Mouse (Mus musculus) ES-E14 (cell line): ENCODE data around the gene Rabgap1l. TPM values are rescaled to one million over a fixed set of nuclear protein-coding genes. Genes with fewer than 3 reads are reported as not detected.

Experiments
- DNase-seq: peaks from one replicate; pipeline ENCODE4 v3.0.0-alpha.2; 2013; ENCODE audit warnings: low read depth, low spot score
- H3K27ac ChIP-seq: 2 replicates; pipeline ENCODE4 v1.5.1; 2012; ENCODE audit warnings: low read depth, mild to moderate bottlenecking, low read length, moderate library complexity, mixed read lengths; ENCODE audit not compliant: poor library complexity, insufficient read depth, severe bottlenecking
- H3K36me3 ChIP-seq: 2 replicates; pipeline ENCODE4 v1.6.1; 2012; ENCODE audit warnings: mild to moderate bottlenecking, low read length, moderate library complexity, mixed read lengths; ENCODE audit not compliant: control insufficient read depth, poor library complexity, insufficient read depth, severe bottlenecking
- H3K4me1 ChIP-seq, 2 experiments: fragments of 150-350 bp in 1 of 2; sonication (generic) in 1 of 2; 2 replicates each; pipeline ENCODE4 v1.6.1; 2012; ENCODE audit warnings: low read length in 2 of 2, mild to moderate bottlenecking in 1 of 2, mixed read lengths in 1 of 2; ENCODE audit not compliant: control insufficient read depth in 2 of 2, insufficient read depth in 2 of 2, poor library complexity in 1 of 2
- H3K4me3 ChIP-seq, 2 experiments: fragments of 150-350 bp in 1 of 2; sonication (generic) in 1 of 2; 2 replicates each; pipeline ENCODE4 v1.5.1; 2012; ENCODE audit warnings: low read length in 2 of 2, low read depth in 1 of 2, mild to moderate bottlenecking in 1 of 2, mixed read lengths in 1 of 2; ENCODE audit not compliant: insufficient read depth in 1 of 2, poor library complexity in 1 of 2, severe bottlenecking in 1 of 2
- H3K9ac ChIP-seq: 2 replicates; pipeline ENCODE4 v1.6.1; 2012; ENCODE audit warnings: low read depth, mild to moderate bottlenecking, low read length, mixed read lengths; ENCODE audit not compliant: poor library complexity, insufficient read depth, severe bottlenecking
- H3K9me3 ChIP-seq: fragments of 150-350 bp; sonication (generic); 2 replicates; pipeline ENCODE4 v1.6.1; 2012; ENCODE audit warnings: low read depth, mild to moderate bottlenecking, low read length; ENCODE audit not compliant: control insufficient read depth, insufficient read depth
- CHD2 ChIP-seq: IDR thresholded peaks from 2 replicates; pipeline ENCODE4 v1.6.1; 2014; ENCODE audit warnings: mild to moderate bottlenecking, low read depth, low read length, inconsistent platforms
- HCFC1 ChIP-seq: IDR thresholded peaks from 2 replicates; pipeline ENCODE4 v1.6.1; 2012; ENCODE audit warnings: low read length, inconsistent platforms, borderline replicate concordance; ENCODE audit not compliant: insufficient read depth
- MAFK ChIP-seq: IDR thresholded peaks from 2 replicates; pipeline ENCODE4 v1.6.1; 2014; ENCODE audit warnings: mild to moderate bottlenecking, low read depth, low read length, inconsistent platforms; ENCODE audit not compliant: insufficient read depth
- ZC3H11A ChIP-seq: IDR thresholded peaks from 2 replicates; pipeline ENCODE4 v1.6.1; 2012; ENCODE audit warnings: low read depth, mild to moderate bottlenecking, inconsistent platforms, low read length, borderline replicate concordance
- ZNF384 ChIP-seq: IDR thresholded peaks from 2 replicates; pipeline ENCODE4 v1.6.1; 2012; ENCODE audit warnings: low read depth, low read length, inconsistent platforms
- in situ Hi-C, 2 experiments: fragments of 600-800 bp; cut with MboI; formaldehyde crosslinking; loops; one replicate each; pipeline ENCODE4 v1.15.1; 2025; ENCODE audit warnings: low sequenced_read_pairs in 2 of 2, inconsistent platforms in 1 of 2; ENCODE audit not compliant: unreplicated experiment in 2 of 2
- total RNA-seq: library from RNA; depleted of rRNA; stranded (reverse); fragments of 300-350 nt; gene quantifications from 2 replicates; pipeline ENCODE4 v1.2.3, GENCODE M21; 2012

Gene Rabgap1l
- total RNA-seq, 1 experiment = 10.3 TPM

- Histone ChIP-seq H3K4me3 (no peak overlapping the region), H3K27ac (no peak overlapping the region), H3K9me3 (no peaks in the 10 kb centered on the region), H3K9ac (no peak overlapping the region), H3K36me3 (no peaks in the 10 kb centered on the region), H3K4me1 (no peaks in the 10 kb centered on the region)
- TF ChIP-seq ZNF384 (no peak), HCFC1 (no peak)
- DNase-seq = no peak
- in situ Hi-C loops = no loop called here
Observed at GRCm38 (mm10) chr1:160597369-160597768, 195.6 kb downstream of the Rabgap1l start.

- no peak overlapping the region for H3K4me3 ChIP-seq
- TF ChIP-seq ZNF384 (no peak), MAFK (no peak), ZC3H11A (no peak), HCFC1 (no peak), CHD2 (no peak)
- DNase-seq = no peak
- no peak overlapping the region for H3K27ac ChIP-seq
- no peaks in the 10 kb centered on the region for H3K4me1 ChIP-seq
- no peaks in the 10 kb centered on the region for H3K36me3 ChIP-seq
- in situ Hi-C loops = no loop called here
- H3K9ac ChIP-seq = no peak overlapping the region
- H3K9me3 ChIP-seq = no peaks in the 10 kb centered on the region
Observed at GRCm38 (mm10) chr1:160596948-160597270, 196.1 kb downstream of the Rabgap1l start.

- H3K9ac ChIP-seq = no peak overlapping the region
- H3K4me1 ChIP-seq = no peaks in the 10 kb centered on the region
- H3K9me3 ChIP-seq = no peaks in the 10 kb centered on the region
- H3K4me3 ChIP-seq = no peak overlapping the region
- no peak for DNase-seq
- in situ Hi-C loops = no loop called here
- TF ChIP-seq CHD2 = no peak
- TF ChIP-seq ZC3H11A = no peak
- TF ChIP-seq ZNF384 = no peak
- TF ChIP-seq MAFK = no peak
- no peak for TF ChIP-seq HCFC1
- no peaks in the 10 kb centered on the region for H3K36me3 ChIP-seq
- no peak overlapping the region for H3K27ac ChIP-seq
Observed at GRCm38 (mm10) chr1:160596252-160596947, 196.6 kb downstream of the Rabgap1l start.

GRCm38 (mm10) chr1:160594576-160594975 lies 198.4 kb downstream of the Rabgap1l start:
- DNase-seq = no peak
- H3K9me3 ChIP-seq = no peaks in the 10 kb centered on the region
- H3K4me3 ChIP-seq = no peak overlapping the region
- H3K27ac ChIP-seq = no peak overlapping the region
- no peak for TF ChIP-seq ZC3H11A
- no peak for TF ChIP-seq CHD2
- TF ChIP-seq HCFC1 = no peak
- no peak for TF ChIP-seq MAFK
- no peak for TF ChIP-seq ZNF384
- no peaks in the 10 kb centered on the region for H3K4me1 ChIP-seq
- H3K9ac ChIP-seq = no peak overlapping the region
- no peaks in the 10 kb centered on the region for H3K36me3 ChIP-seq
- in situ Hi-C loops = no loop called here

GRCm38 (mm10) chr1:160594066-160594465 lies 198.9 kb downstream of the Rabgap1l start:
- Histone ChIP-seq H3K9ac (no peak overlapping the region), H3K27ac (no peak overlapping the region), H3K9me3 (no peaks in the 10 kb centered on the region), H3K36me3 (no peaks in the 10 kb centered on the region), H3K4me1 (no peaks in the 10 kb centered on the region), H3K4me3 (no peak overlapping the region)
- TF ChIP-seq ZNF384 (no peak), CHD2 (no peak), MAFK (no peak), HCFC1 (no peak), ZC3H11A (no peak)
- DNase-seq = no peak
- in situ Hi-C loops = no loop called here
